Comparison of ENCODE assay signal across 21 mouse cellular contexts in genomic region chr5:139545221-139545620, GRCm38 (mm10). TPM values are rescaled to one million over a fixed set of nuclear protein-coding genes. Genes with fewer than 3 reads are reported as not detected.
DNase-seq lines count a peak whose midpoint lies in the region; ATAC-seq and TF ChIP-seq lines count a peak whose summit lies in the region.
"Had no signal": no experiment of that assay in that cellular context is flagged by ENCODE, and none has a peak within 500 bp of the region (broad histone marks: within the 10 kb centered on the region; RNA-seq: fewer than 3 reads in every experiment).

No protein-coding gene starts in this region.

- ATAC-seq in kidney, embryonic 14.5 days (ENCODE audit: low FRiP score, low TSS enrichment) = no peak
- ATAC-seq in hindbrain, embryonic 16.5 days = no peak
- ATAC-seq in midbrain, postnatal 0 days (ENCODE audit: low FRiP score) = no peak

- 1% methylated on average over 7 of the region's 7 CpGs for WGBS in kidney, embryonic 14.5 days
- WGBS in hindbrain, embryonic 10.5 days = 2% methylated on average over 7 of the region's 7 CpGs
- 7% methylated on average over 7 of the region's 7 CpGs for WGBS in hindbrain, embryonic 16.5 days
- WGBS in midbrain, postnatal 0 days = 3% methylated on average over 7 of the region's 7 CpGs
- WGBS in embryonic facial prominence, embryonic 10.5 days = 2% methylated on average over 7 of the region's 7 CpGs

- no peaks in the 10 kb centered on the region for H3K9me3 ChIP-seq in kidney, embryonic 14.5 days (ENCODE audit: control insufficient read depth, low read length)
- no peaks in the 10 kb centered on the region for H3K9me3 ChIP-seq in hindbrain, embryonic 10.5 days
- H3K9me3 ChIP-seq in hindbrain, embryonic 16.5 days (ENCODE audit: control insufficient read depth, low read length) = no peaks in the 10 kb centered on the region
- H3K9me3 ChIP-seq in midbrain, postnatal 0 days (ENCODE audit: low read length) = no peaks in the 10 kb centered on the region
- H3K9me3 ChIP-seq in embryonic facial prominence, embryonic 10.5 days = no peaks in the 10 kb centered on the region
- H3K9me3 ChIP-seq: embryonic facial prominence, embryonic 12.5 days; limb, embryonic 13.5 days; liver, embryonic 15.5 days had no signal

- peak overlapping the region; percentile 35 for H3K4me2 ChIP-seq in kidney, embryonic 14.5 days (replicated peaks; ENCODE audit: low read depth, low read length)
- peak overlapping the region; percentile 59 for H3K4me2 ChIP-seq in hindbrain, embryonic 16.5 days (ENCODE audit: low read length)
- H3K4me2 ChIP-seq in midbrain, postnatal 0 days (ENCODE audit: low read depth, low read length, poor library complexity, severe bottlenecking) = peak overlapping the region; percentile 51
- H3K4me2 ChIP-seq: embryonic facial prominence, embryonic 12.5 days; limb, embryonic 13.5 days; liver, embryonic 15.5 days had no signal

- peak overlapping the region; percentile 89 for H3K9ac ChIP-seq in kidney, embryonic 14.5 days (ENCODE audit: low read depth, low read length)
- peak overlapping the region; percentile 57; the same call in 1 of the 2 replicates for H3K9ac ChIP-seq in hindbrain, embryonic 16.5 days (ENCODE audit: low read depth, low read length)
- peak overlapping the region; percentile 62; the same call in 1 of the 2 replicates for H3K9ac ChIP-seq in midbrain, postnatal 0 days (replicated peaks; ENCODE audit: low read length, poor library complexity, severe bottlenecking)
- H3K9ac ChIP-seq: embryonic facial prominence, embryonic 12.5 days; limb, embryonic 13.5 days; liver, embryonic 15.5 days had no signal

- peak overlapping the region; percentile 85 for H3K27ac ChIP-seq in kidney, embryonic 14.5 days (ENCODE audit: low read depth, low read length)
- H3K27ac ChIP-seq in hindbrain, embryonic 10.5 days = peak overlapping the region; percentile 83; the same call in 1 of the 2 replicates
- H3K27ac ChIP-seq in hindbrain, embryonic 16.5 days (ENCODE audit: low read depth, low read length) = no peak overlapping the region; the same call in 1 of the 2 replicates
- no peak overlapping the region; the same call in 1 of the 2 replicates for H3K27ac ChIP-seq in midbrain, postnatal 0 days (ENCODE audit: low read depth, low read length)
- H3K27ac ChIP-seq in embryonic facial prominence, embryonic 10.5 days (replicated peaks) = no peak overlapping the region
- H3K27ac ChIP-seq: embryonic facial prominence, embryonic 12.5 days; layer of hippocampus, adult 2 months; left cerebral cortex, adult 2 months; limb, embryonic 13.5 days; liver, embryonic 15.5 days had no signal

- H3K27me3 ChIP-seq in kidney, embryonic 14.5 days (ENCODE audit: control insufficient read depth, insufficient read depth, low read length) = peaks cover 83% of the 10 kb centered on the region
- H3K27me3 ChIP-seq in hindbrain, embryonic 10.5 days (ENCODE audit: insufficient read depth, poor library complexity, severe bottlenecking) = peaks cover 100% of the 10 kb centered on the region
- H3K27me3 ChIP-seq in hindbrain, embryonic 16.5 days (replicated peaks; ENCODE audit: control insufficient read depth, insufficient read depth, low read length) = peaks cover 18% of the 10 kb centered on the region
- H3K27me3 ChIP-seq in midbrain, postnatal 0 days (ENCODE audit: insufficient read depth, low read length) = peaks cover 56% of the 10 kb centered on the region
- peaks cover 100% of the 10 kb centered on the region for H3K27me3 ChIP-seq in embryonic facial prominence, embryonic 10.5 days (replicated peaks; ENCODE audit: low read depth, poor library complexity, severe bottlenecking)

- H3K4me3 ChIP-seq in kidney, embryonic 14.5 days (ENCODE audit: low read length) = peak overlapping the region; percentile 60
- peak overlapping the region; percentile 41 for H3K4me3 ChIP-seq in hindbrain, embryonic 10.5 days
- peak overlapping the region; percentile 52 for H3K4me3 ChIP-seq in hindbrain, embryonic 16.5 days (ENCODE audit: low read length)
- H3K4me3 ChIP-seq in midbrain, postnatal 0 days (ENCODE audit: low read depth, low read length) = peak overlapping the region; percentile 46
- H3K4me3 ChIP-seq in embryonic facial prominence, embryonic 10.5 days = no peak overlapping the region
- H3K4me3 ChIP-seq: layer of hippocampus, adult 2 months; left cerebral cortex, adult 2 months; limb, embryonic 13.5 days; liver, embryonic 15.5 days had no signal

- H3K36me3 ChIP-seq in kidney, embryonic 14.5 days (ENCODE audit: control insufficient read depth, insufficient read depth, low read length) = peaks cover 6% of the 10 kb centered on the region; the same call in 1 of the 2 replicates
- 0 out of 2 replicates have a peak, but pooled peaks cover 4% of the 10 kb centered on the region for H3K36me3 ChIP-seq in hindbrain, embryonic 10.5 days
- H3K36me3 ChIP-seq in hindbrain, embryonic 16.5 days (ENCODE audit: control insufficient read depth, insufficient read depth, low read length) = no peaks in the 10 kb centered on the region
- H3K36me3 ChIP-seq in midbrain, postnatal 0 days (ENCODE audit: insufficient read depth, low read length) = no peaks in the 10 kb centered on the region
- no peaks in the 10 kb centered on the region for H3K36me3 ChIP-seq in embryonic facial prominence, embryonic 10.5 days (replicated peaks)
- H3K36me3 ChIP-seq: embryonic facial prominence, embryonic 12.5 days; G1E; limb, embryonic 13.5 days; liver, embryonic 15.5 days had no signal

- no peak for TF ChIP-seq CTCF in midbrain, postnatal 0 days (IDR thresholded peaks at IDR 0.05)

- no peaks in the 10 kb centered on the region for H3K4me1 ChIP-seq in kidney, embryonic 14.5 days (ENCODE audit: control insufficient read depth, insufficient read depth, low read length)
- H3K4me1 ChIP-seq in hindbrain, embryonic 10.5 days (replicated peaks) = peaks cover 54% of the 10 kb centered on the region
- H3K4me1 ChIP-seq in hindbrain, embryonic 16.5 days (ENCODE audit: control insufficient read depth, insufficient read depth, low read depth, low read length) = peaks cover 8% of the 10 kb centered on the region
- no peaks in the 10 kb centered on the region for H3K4me1 ChIP-seq in midbrain, postnatal 0 days (ENCODE audit: insufficient read depth, low read length)
- H3K4me1 ChIP-seq in embryonic facial prominence, embryonic 10.5 days = peaks cover 58% of the 10 kb centered on the region
- H3K4me1 ChIP-seq: liver, embryonic 15.5 days had no signal

- no peak for DNase-seq in kidney, postnatal 10 days
- no peak for DNase-seq in hindbrain, embryonic 10.5 days (ENCODE audit: low spot score)
- no peak for DNase-seq in midbrain, postnatal 0 days (ENCODE audit: low spot score)
- no peak for DNase-seq in embryonic facial prominence, embryonic 10.5 days (ENCODE audit: low spot score)
- no peak for DNase-seq in gastrocnemius, adult 8-10 months (ENCODE audit: low spot score in 2 of 2)
- DNase-seq in adrenal gland, postnatal 14 days = no peak
- DNase-seq: gastrocnemius, postnatal 14 days; kidney, adult 18-20 months; lung, postnatal 14 days; right cerebral cortex, postnatal 14 days; thymus, postnatal 36 days had no signal

RNA-seq across cellular contexts. Expression of gene Uncx, which starts 1.9 kb away (rescaled TPM):
- 130 and 131 TPM in 2 replicates for polyA plus RNA-seq in kidney, embryonic 14.5 days (2014; fragmentation: Nextera tagmentation; extraction: Ambion mirVana)
- 14.0 and 61.1 TPM in 2 replicates for polyA plus RNA-seq in hindbrain, embryonic 10.5 days (2016; fragmentation: Nextera tagmentation; extraction: Ambion mirVana)
- polyA plus RNA-seq in hindbrain, embryonic 16.5 days (2015; fragmentation: Nextera tagmentation; extraction: Ambion mirVana) = 24.9 and 26.7 TPM in 2 replicates
- total RNA-seq in midbrain, postnatal 0 days (2014; rRNA removed) = 21.2 and 24.3 TPM in 2 replicates
- polyA plus RNA-seq in midbrain, postnatal 0 days (2015; fragmentation: Nextera tagmentation; extraction: Ambion mirVana) = 15.5 and 20.0 TPM in 2 replicates
- polyA plus RNA-seq in embryonic facial prominence, embryonic 10.5 days (2016; fragmentation: Nextera tagmentation; extraction: Ambion mirVana) = 3.3 and 4.7 TPM in 2 replicates
- not detected for total RNA-seq in gastrocnemius, adult 8-10 months (2022)
- total RNA-seq in adrenal gland, postnatal 14 days (2021) = 0.15 TPM in 1 of 2 replicates, not detected in the other
- total RNA-seq: adrenal gland, adult 18-20 months; G1E; gastrocnemius, postnatal 14 days; heart, postnatal 10 days; layer of hippocampus, adult 2 months had no signal
- polyA plus RNA-seq: G1E; liver, embryonic 15.5 days had no signal

Comparison
In these comparisons a context has a peak if more than half of its experiments do, and no peak if none do; other contexts are left out.
1. H3K27ac ChIP-seq: peak in kidney, embryonic 14.5 days (single experiment) and hindbrain, embryonic 10.5 days (single experiment); none in hindbrain, embryonic 16.5 days (single experiment), midbrain, postnatal 0 days (single experiment) and embryonic facial prominence, embryonic 10.5 days (single experiment).
2. Peak in every context shown above with its lines, with median percentiles within 50 percentile points of each other: H3K4me2 ChIP-seq and H3K9ac ChIP-seq.